11 mouse cellular contexts compared by ENCODE assay signal in genomic region chr4:138131226-138131625, GRCm38 (mm10).
A peak's percentile ranks its signal among the peaks of the same experiment; 100 is the strongest.
DNase-seq lines count a peak whose midpoint lies in the region; ATAC-seq and TF ChIP-seq lines count a peak whose summit lies in the region.
"Had no signal": no experiment of that assay in that cellular context is flagged by ENCODE, and none has a peak within 500 bp of the region (broad histone marks: within the 10 kb centered on the region; RNA-seq: fewer than 3 reads in every experiment).

No protein-coding gene starts in this region.

- DNase-seq in adrenal gland, adult (ENCODE audit: inconsistent age in 2 of 2, low spot score in 1 of 2), result peak; percentile 70 to 83
- DNase-seq in adrenal gland, adult 18-20 months (ENCODE audit: low spot score in 2 of 2), result no peak
- DNase-seq in kidney, adult 9 months, result no peak
- DNase-seq in stomach, postnatal 0 days (ENCODE audit: low spot score), result no peak
- no peak for DNase-seq in thymus, postnatal 10 days (ENCODE audit: low spot score in 2 of 2)
- DNase-seq: spleen, adult 18-20 months had no signal

- WGBS in kidney, embryonic 15.5 days, result 22% methylated on average over 9 of the region's 9 CpGs
- 76% methylated on average over 9 of the region's 9 CpGs for WGBS in stomach, embryonic 14.5 days
- WGBS in stomach, postnatal 0 days, result 72% methylated on average over 9 of the region's 9 CpGs
- WGBS in intestine, embryonic 16.5 days, result 72% methylated on average over 9 of the region's 9 CpGs

- H3K9me3 ChIP-seq in kidney, embryonic 15.5 days (replicated peaks), result no peaks in the 10 kb centered on the region
- H3K9me3 ChIP-seq in stomach, embryonic 14.5 days (ENCODE audit: control insufficient read depth, low read depth, low read length), result no peaks in the 10 kb centered on the region
- no peaks in the 10 kb centered on the region for H3K9me3 ChIP-seq in stomach, postnatal 0 days (ENCODE audit: control insufficient read depth, low read length)
- no peaks in the 10 kb centered on the region for H3K9me3 ChIP-seq in intestine, embryonic 16.5 days (ENCODE audit: control insufficient read depth, low read length)
- H3K9me3 ChIP-seq: forebrain, embryonic 15.5 days; lung, embryonic 15.5 days had no signal

- H3K27ac ChIP-seq in kidney, embryonic 15.5 days, result no peak overlapping the region
- no peak overlapping the region for H3K27ac ChIP-seq in stomach, embryonic 14.5 days (ENCODE audit: low read length)
- H3K27ac ChIP-seq in stomach, postnatal 0 days (replicated peaks), result no peak overlapping the region
- no peak overlapping the region for H3K27ac ChIP-seq in intestine, embryonic 16.5 days (ENCODE audit: low read length)
- H3K27ac ChIP-seq: forebrain, embryonic 15.5 days; lung, embryonic 15.5 days had no signal

- no peak overlapping the region for H3K9ac ChIP-seq in kidney, embryonic 15.5 days
- H3K9ac ChIP-seq in stomach, embryonic 14.5 days (replicated peaks; ENCODE audit: low read depth, low read length), result no peak overlapping the region
- H3K9ac ChIP-seq in stomach, postnatal 0 days (ENCODE audit: low read length), result no peak overlapping the region
- H3K9ac ChIP-seq in intestine, embryonic 16.5 days (ENCODE audit: low read depth, low read length), result no peak overlapping the region
- H3K9ac ChIP-seq: forebrain, embryonic 15.5 days; lung, embryonic 15.5 days had no signal

- TF ChIP-seq EP300 in stomach, postnatal 0 days (optimal IDR thresholded peaks at IDR 0.05), result no peak

- H3K4me1 ChIP-seq in kidney, embryonic 15.5 days, result peaks cover 23% of the 10 kb centered on the region
- H3K4me1 ChIP-seq in stomach, embryonic 14.5 days (ENCODE audit: control insufficient read depth, insufficient read depth, low read length), result no peaks in the 10 kb centered on the region
- H3K4me1 ChIP-seq in stomach, postnatal 0 days (replicated peaks; ENCODE audit: control insufficient read depth, insufficient read depth), result no peaks in the 10 kb centered on the region
- no peaks in the 10 kb centered on the region for H3K4me1 ChIP-seq in intestine, embryonic 16.5 days (ENCODE audit: control insufficient read depth, insufficient read depth, low read length)
- H3K4me1 ChIP-seq: lung, embryonic 15.5 days had no signal

- H3K27me3 ChIP-seq in kidney, embryonic 15.5 days, result no peaks in the 10 kb centered on the region
- no peaks in the 10 kb centered on the region for H3K27me3 ChIP-seq in stomach, embryonic 14.5 days (ENCODE audit: control insufficient read depth, insufficient read depth, low read length)
- H3K27me3 ChIP-seq in stomach, postnatal 0 days (ENCODE audit: control insufficient read depth, insufficient read depth, low read length), result no peaks in the 10 kb centered on the region
- no peaks in the 10 kb centered on the region for H3K27me3 ChIP-seq in intestine, embryonic 16.5 days (replicated peaks; ENCODE audit: control insufficient read depth, insufficient read depth, low read length)
- H3K27me3 ChIP-seq: forebrain, embryonic 15.5 days; lung, embryonic 15.5 days had no signal

- no peak overlapping the region for H3K4me2 ChIP-seq in kidney, embryonic 15.5 days
- H3K4me2 ChIP-seq in stomach, embryonic 14.5 days (replicated peaks; ENCODE audit: low read depth, low read length), result no peak overlapping the region
- H3K4me2 ChIP-seq in stomach, postnatal 0 days (replicated peaks; ENCODE audit: low read depth), result no peak overlapping the region
- H3K4me2 ChIP-seq in intestine, embryonic 16.5 days (ENCODE audit: low read depth, low read length), result no peak overlapping the region
- H3K4me2 ChIP-seq: forebrain, embryonic 15.5 days; lung, embryonic 15.5 days had no signal

- no peak overlapping the region for H3K4me3 ChIP-seq in kidney, embryonic 15.5 days (replicated peaks)
- no peak overlapping the region for H3K4me3 ChIP-seq in stomach, embryonic 14.5 days (ENCODE audit: low read depth, low read length)
- no peak overlapping the region for H3K4me3 ChIP-seq in stomach, postnatal 0 days (ENCODE audit: low read depth, low read length)
- no peak overlapping the region for H3K4me3 ChIP-seq in intestine, embryonic 16.5 days (ENCODE audit: low read length)
- H3K4me3 ChIP-seq: forebrain, embryonic 15.5 days; lung, embryonic 15.5 days had no signal

- TF ChIP-seq CTCF in stomach, postnatal 0 days (IDR thresholded peaks at IDR 0.05; ENCODE audit: low read depth), result no peak

- ATAC-seq in kidney, embryonic 15.5 days (replicated peaks; ENCODE audit: low FRiP score), result peak; percentile 88
- peak; percentile 74; the same call in 1 of the 2 replicates for ATAC-seq in stomach, embryonic 14.5 days (ENCODE audit: insufficient number of reproducible peaks, insufficient read depth, low FRiP score, low read depth)
- ATAC-seq in stomach, postnatal 0 days (ENCODE audit: low FRiP score, low TSS enrichment), result no peak
- no peak for ATAC-seq in intestine, embryonic 16.5 days
- ATAC-seq: forebrain, embryonic 15.5 days had no signal

- peaks cover 57% of the 10 kb centered on the region for H3K36me3 ChIP-seq in kidney, embryonic 15.5 days
- H3K36me3 ChIP-seq in stomach, embryonic 14.5 days (ENCODE audit: control insufficient read depth, insufficient read depth, low read length), result peaks cover 33% of the 10 kb centered on the region
- peaks cover 9% of the 10 kb centered on the region for H3K36me3 ChIP-seq in stomach, postnatal 0 days (ENCODE audit: control insufficient read depth, insufficient read depth, low read length)
- H3K36me3 ChIP-seq in intestine, embryonic 16.5 days (ENCODE audit: control insufficient read depth, insufficient read depth, low read length), result no peaks in the 10 kb centered on the region

Comparison
In these comparisons a context has a peak if more than half of its experiments do, and no peak if none do; other contexts are left out.
1. DNase-seq: peak in adrenal gland, adult (2 of 2); none in adrenal gland, adult 18-20 months (0 of 2), kidney, adult 9 months (single experiment), stomach, postnatal 0 days (single experiment) and thymus, postnatal 10 days (0 of 2).
2. ATAC-seq: peak in kidney, embryonic 15.5 days (single experiment) and stomach, embryonic 14.5 days (single experiment); none in stomach, postnatal 0 days (single experiment) and intestine, embryonic 16.5 days (single experiment).